Mouse (Mus musculus) adipocyte (in vitro differentiated cells): ENCODE measurements around the gene Gm37240.

ENCODE experiments used
- DNase-seq: peaks from one replicate; pipeline ENCODE4 v3.0.0-alpha.2; 2016; ENCODE audit warnings: low spot score

The Gm37240 gene

DNA sequence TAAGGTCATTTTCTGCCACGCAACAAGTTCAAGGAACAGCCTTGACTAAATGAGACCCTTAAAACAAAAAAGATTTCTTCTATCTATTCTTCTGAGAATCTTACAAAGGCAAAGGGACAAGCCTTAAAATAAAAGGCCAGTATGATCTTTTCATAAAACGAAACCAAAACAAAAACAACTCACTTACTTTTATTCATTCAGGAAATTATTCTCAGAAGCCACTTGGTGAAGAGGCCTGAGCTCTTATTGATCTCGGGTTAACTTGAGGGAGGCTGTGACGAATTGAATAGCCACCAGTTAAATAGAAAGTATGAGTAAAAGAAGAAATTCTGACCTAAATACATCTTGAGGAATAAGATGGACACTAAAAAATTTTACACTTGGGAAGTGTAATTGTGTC, 1118.4 kb downstream of the Gm37240 start:
- no peak for DNase-seq

DNA sequence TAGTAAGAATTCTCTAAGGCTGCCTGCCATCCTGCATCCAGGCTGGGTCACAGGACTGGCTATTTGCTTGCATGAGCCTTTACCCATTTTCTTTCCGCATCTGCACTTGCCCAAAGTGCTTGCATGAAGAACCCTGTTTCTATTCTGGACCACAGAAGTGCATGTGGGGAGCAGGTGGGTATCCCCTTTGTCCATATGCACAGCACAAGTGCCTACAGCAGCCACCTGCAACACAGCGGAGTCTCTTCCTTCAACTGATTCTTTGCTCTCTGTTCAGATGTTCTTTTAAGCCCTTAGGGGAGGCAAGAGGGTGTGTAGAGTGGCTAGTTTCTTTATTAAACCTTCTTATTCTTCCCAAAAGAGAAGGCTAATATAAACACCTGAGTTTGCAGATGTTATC, 1133.5 kb downstream of the Gm37240 start:
- no peak for DNase-seq

GRCm38 (mm10) chr3:84749222-84749621, 1138.1 kb downstream of the Gm37240 start:
- DNase-seq: no peak

- DNase-seq: no peak
Measured at GRCm38 (mm10) chr3:84748139-84748538, 1139.2 kb downstream of the Gm37240 start.

DNA sequence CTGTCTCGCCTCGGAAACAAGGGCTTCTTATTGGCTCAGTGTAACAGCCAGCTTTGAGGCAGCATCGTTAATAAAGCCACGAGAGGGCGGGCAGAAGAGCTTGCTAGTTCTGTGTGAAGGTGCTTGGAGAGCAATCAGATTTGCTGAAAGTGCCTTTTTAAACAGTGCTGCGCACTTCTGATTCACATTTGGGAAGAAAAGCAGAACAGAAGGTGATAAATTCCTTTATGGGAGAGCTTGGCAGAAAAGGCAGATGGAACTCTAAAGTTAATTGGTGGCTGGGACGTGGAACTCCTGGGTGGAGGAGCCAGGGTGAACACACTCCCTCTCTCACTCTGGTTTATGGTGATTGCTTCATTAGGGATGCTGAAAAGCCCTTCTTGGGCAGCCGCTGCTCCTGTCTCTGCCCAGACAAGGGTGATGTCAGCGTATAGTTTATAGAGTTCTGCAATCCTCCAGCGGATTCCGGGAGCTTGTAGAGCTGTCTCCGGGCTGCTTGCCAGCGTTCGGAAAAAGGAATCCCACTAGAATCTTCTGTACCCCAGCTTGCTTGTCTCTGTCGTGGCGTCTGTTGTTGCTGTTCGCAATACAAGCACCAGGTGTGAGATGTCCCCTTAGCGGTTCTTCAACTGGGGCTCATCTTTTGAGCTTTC, 1141.7 kb downstream of the Gm37240 start:
- peak; percentile 39 for DNase-seq

- no peak for DNase-seq
Measured at GRCm38 (mm10) chr3:84744707-84745106, 1142.6 kb downstream of the Gm37240 start.

GRCm38 (mm10) chr3:84740050-84740596, 1147.2 kb downstream of the Gm37240 start:
- DNase-seq: no peak

GRCm38 (mm10) chr3:84737137-84737536, 1150.2 kb downstream of the Gm37240 start:
- no peak for DNase-seq

GRCm38 (mm10) chr3:84735716-84736115, 1151.6 kb downstream of the Gm37240 start:
- no peak for DNase-seq

DNA sequence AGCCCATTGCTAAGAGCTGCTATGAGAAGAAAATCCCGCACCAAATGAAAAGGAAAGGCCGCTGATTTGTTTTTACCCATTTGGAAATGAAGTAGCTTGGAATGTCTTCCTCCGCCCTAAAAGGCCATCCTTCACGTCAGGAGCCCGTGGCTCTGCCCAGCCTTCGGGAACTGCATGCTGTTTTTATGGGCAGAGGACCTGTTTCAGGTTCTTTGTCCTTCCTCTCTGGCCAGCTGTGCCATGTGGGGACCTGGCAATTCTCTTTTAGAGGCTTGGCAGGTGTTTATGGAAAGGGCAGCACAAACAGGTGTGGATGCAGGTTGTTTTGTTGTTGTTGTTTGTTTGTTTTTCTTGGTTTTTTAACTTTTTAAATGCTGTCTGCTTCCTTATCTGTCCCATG, 1154.8 kb downstream of the Gm37240 start:
- no peak for DNase-seq

DNA sequence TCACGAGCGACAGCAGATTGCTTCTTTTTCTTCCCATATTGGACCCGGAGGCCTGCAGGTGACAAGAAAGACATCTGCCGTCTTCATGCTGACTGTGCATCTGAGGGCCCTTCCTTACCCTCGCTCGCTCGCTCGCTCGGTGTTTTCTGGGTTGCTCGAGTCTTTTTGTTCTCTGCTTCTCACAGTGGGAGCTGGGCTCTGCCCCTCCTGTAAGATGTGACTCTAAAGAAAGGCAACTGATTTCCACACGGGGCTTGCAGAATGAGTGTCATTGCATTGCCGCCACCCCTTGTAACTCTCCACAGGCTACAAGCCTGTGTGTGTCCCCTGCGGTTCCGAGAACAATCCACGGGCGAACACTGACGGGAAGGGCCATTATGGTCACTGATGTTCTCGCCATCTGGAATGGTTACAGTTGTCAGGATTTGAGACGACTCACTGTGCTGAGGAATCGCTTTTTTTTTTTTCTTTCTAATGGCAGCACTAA, 1155.3 kb downstream of the Gm37240 start:
- no peak for DNase-seq

GRCm38 (mm10) chr3:84731403-84732015, 1155.8 kb downstream of the Gm37240 start:
- no peak for DNase-seq

DNA sequence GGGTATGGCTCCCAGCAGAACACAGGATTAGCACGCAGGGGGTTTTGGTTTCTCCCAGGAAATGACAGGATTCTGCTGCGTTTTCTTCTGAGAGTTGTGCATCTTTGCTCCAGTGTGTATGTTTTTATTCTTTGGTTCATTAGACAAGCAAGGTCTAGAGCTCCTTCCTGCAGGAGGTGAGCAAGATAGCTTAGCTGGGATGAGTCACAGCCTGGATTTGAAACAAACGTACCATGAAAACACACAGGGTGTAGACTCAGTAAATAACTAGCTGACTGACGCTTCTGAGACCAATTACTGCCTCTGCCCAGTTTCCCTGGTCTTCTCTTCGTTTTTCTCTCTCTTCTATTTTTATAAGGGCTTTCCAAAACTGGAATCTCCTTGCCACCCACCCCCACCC, 1156.3 kb downstream of the Gm37240 start:
- no peak for DNase-seq

GRCm38 (mm10) chr3:84729806-84730205, 1157.5 kb downstream of the Gm37240 start:
- DNase-seq: no peak

- DNase-seq: no peak
Measured at GRCm38 (mm10) chr3:84723996-84724395, 1163.3 kb downstream of the Gm37240 start.

- no peak for DNase-seq
Measured at GRCm38 (mm10) chr3:84722680-84723079, 1164.6 kb downstream of the Gm37240 start.

DNA sequence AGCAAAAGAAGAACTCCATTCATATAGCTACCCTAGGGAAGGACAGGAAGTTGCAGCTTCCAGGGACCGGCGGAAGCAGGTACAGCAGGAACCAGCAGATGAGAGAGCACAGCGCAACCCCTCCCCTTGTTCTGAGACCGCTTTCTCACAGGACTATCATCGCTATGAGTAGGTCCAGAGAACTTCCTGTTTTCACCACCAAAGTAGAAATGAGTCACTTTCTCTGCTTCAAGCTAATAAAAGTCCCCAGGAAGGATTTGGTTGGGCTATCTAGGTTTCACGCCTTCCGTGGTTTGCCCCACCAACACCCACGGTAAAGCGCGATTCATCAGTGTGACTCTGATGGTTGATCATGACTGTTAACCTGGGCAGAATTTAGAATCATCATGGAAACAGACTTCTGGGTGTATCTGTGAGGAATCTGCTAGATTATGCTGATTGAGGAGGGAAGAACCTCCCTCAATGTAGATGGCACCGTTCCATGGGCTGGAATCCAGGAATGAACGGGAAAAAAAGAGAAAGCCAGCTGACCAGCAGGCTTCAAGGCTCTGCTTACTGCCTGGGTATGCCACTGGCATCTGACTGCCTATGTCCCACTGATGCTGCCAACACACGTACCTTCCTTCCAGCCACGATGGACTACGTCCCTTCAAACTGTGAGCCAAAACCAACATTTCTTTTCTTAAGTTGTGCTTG, 1172.1 kb downstream of the Gm37240 start:
- no peak for DNase-seq

GRCm38 (mm10) chr3:84712941-84713340, 1174.4 kb downstream of the Gm37240 start:
- no peak for DNase-seq

DNA sequence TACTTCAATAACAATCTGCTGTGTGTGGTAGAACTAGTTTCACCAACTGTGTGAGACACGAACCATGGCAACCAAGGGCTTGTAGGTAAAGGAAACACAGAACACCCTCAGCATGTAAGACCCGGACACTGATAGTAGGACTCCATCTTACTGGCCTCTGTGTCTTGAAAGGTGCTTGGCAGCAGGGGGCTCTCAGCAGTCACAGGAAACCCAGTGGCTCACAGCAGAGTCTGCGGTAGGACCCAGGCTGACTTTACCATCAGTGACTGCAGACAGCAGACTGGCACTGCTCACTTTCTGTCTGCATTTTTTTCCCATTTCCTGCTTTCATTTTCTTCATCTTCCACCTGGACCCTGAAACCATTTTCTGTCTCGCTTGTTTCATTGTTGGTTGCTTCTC, 1176.6 kb downstream of the Gm37240 start:
- no peak for DNase-seq

DNA sequence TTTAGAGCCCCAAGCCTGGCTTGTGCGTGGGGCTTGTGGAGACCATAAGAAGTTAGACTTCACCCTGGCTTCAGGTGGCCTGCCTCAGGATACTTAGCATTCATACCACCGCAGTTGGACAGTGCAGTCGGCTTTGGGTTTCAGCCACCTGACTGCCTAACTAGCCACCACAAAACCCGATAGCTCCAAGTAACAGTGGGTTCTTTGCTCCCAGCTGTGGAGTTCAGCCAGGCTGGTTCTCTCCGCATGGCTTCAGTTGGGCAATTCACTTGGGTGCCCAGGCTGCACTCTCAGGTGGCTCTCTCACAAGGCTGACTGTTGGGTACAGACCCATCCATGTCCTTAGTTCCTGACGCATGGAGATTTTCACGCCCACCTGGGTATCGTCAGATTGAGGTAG, 1177.4 kb downstream of the Gm37240 start:
- DNase-seq: no peak

DNA sequence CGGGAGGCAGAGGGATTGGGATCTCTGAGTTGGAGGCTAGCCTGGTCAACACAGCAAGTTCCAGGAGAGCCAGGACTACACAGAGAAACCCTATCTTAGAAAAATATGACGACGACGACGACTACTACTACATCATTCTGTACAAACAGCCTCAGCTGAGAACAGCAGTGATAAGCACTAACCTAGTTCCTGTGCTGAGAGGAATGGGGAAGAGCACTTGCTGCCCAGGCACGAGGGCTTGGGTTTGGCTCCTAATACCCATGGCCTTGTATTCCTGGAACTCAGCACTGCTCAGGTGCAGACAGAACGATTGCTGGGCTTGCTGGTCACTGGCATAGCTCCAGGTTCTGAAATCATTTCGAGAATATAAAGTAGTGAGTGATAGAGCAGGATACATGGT, 1178.2 kb downstream of the Gm37240 start:
- DNase-seq: no peak

- no peak for DNase-seq
Measured at GRCm38 (mm10) chr3:84708469-84708868, 1178.8 kb downstream of the Gm37240 start.

DNA sequence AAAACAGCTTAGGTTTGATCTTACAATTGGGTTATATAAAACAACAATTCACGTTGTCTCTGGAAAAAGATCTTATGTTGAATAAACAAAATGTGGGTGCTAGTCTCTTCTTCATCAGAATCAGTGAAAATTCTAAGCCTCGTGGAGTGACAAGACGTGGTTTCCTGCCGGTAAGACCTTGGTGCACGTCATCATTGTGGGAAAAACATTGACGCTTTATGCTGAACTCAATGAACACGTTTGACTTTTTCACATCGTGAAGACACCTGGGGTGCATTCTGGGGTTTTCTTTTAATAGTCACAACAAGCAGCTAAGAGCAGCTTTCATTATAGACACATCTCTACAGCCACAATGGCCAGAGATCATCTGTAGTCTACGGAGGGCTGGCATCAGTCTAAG, 1182.1 kb downstream of the Gm37240 start:
- DNase-seq: no peak
